Mouse (Mus musculus): Measurements from ENCODE around the gene A730015C16Rik.
A peak's percentile ranks its signal among the peaks of the same experiment; 100 is the strongest.

Gene A730015C16Rik

GRCm38 (mm10) chr4:108848505-108848848 lies at the start of gene A730015C16Rik:
A730015C16Rik (minus strand) TSS chr4:108848619.
- peak in 1 of 2 experiments; percentile 2 for DNase-seq (ENCODE audit: low spot score in 2 of 2)

- no peak for DNase-seq (ENCODE audit: low spot score in 2 of 2)
These were observed 42.5 kb upstream of the A730015C16Rik start for GRCm38 (mm10) chr4:108890876-108891275.

- no peak for DNase-seq (ENCODE audit: low spot score in 2 of 2)
These were observed 39.0 kb upstream of the A730015C16Rik start for GRCm38 (mm10) chr4:108887456-108887855.

GRCm38 (mm10) chr4:108883815-108884214 lies 35.4 kb upstream of the A730015C16Rik start:
- DNase-seq (ENCODE audit: low spot score in 2 of 2) = no peak

- peak; percentile 43 to 54 for DNase-seq (ENCODE audit: low spot score in 2 of 2)
These were observed 30.8 kb upstream of the A730015C16Rik start, which contains the start of gene Rab3b for GRCm38 (mm10) chr4:108878963-108879822. Rab3b (plus strand) TSS chr4:108879063.

- DNase-seq (ENCODE audit: low spot score in 2 of 2) = no peak
These were observed 29.5 kb upstream of the A730015C16Rik start for GRCm38 (mm10) chr4:108877901-108878300.

GRCm38 (mm10) chr4:108873746-108874145 lies 25.3 kb upstream of the A730015C16Rik start:
- no peak for DNase-seq (ENCODE audit: low spot score in 2 of 2)

GRCm38 (mm10) chr4:108869730-108870374 lies 21.4 kb upstream of the A730015C16Rik start:
- DNase-seq (ENCODE audit: low spot score in 2 of 2) = peak; percentile 65

GRCm38 (mm10) chr4:108866806-108867205 lies 18.4 kb upstream of the A730015C16Rik start:
- DNase-seq (ENCODE audit: low spot score in 2 of 2) = peak in 1 of 2 experiments; percentile 7

GRCm38 (mm10) chr4:108847715-108848504 lies 509 bp downstream of the A730015C16Rik start, which contains the start of gene Kti12:
Kti12 (plus strand) TSS chr4:108847785.
- peak; percentile 73 to 79 for DNase-seq (ENCODE audit: low spot score in 2 of 2)

- no peak for DNase-seq (ENCODE audit: low spot score in 2 of 2)
These were observed 2.4 kb downstream of the A730015C16Rik start for GRCm38 (mm10) chr4:108845824-108846569.

- DNase-seq (ENCODE audit: low spot score in 2 of 2) = no peak
These were observed 5.1 kb downstream of the A730015C16Rik start for GRCm38 (mm10) chr4:108843336-108843735.

GRCm38 (mm10) chr4:108841920-108842578 lies 6.4 kb downstream of the A730015C16Rik start:
- no peak for DNase-seq (ENCODE audit: low spot score in 2 of 2)

GRCm38 (mm10) chr4:108838031-108838430 lies 10.4 kb downstream of the A730015C16Rik start:
- no peak for DNase-seq (ENCODE audit: low spot score in 2 of 2)

- no peak for DNase-seq (ENCODE audit: low spot score in 2 of 2)
These were observed 12.9 kb downstream of the A730015C16Rik start for GRCm38 (mm10) chr4:108835496-108835895.

GRCm38 (mm10) chr4:108834971-108835311 lies 13.5 kb downstream of the A730015C16Rik start:
- no peak for DNase-seq (ENCODE audit: low spot score in 2 of 2)

- DNase-seq (ENCODE audit: low spot score in 2 of 2) = peak; percentile 75 to 83
These were observed 14.1 kb downstream of the A730015C16Rik start, which contains the start of gene Txndc12 for GRCm38 (mm10) chr4:108834115-108834970. Txndc12 (plus strand) TSS chr4:108834601.

GRCm38 (mm10) chr4:108833828-108834114 lies 14.6 kb downstream of the A730015C16Rik start:
- DNase-seq (ENCODE audit: low spot score in 2 of 2) = no peak

GRCm38 (mm10) chr4:108832916-108833827 lies 15.2 kb downstream of the A730015C16Rik start, which contains the start of gene Btf3l4:
Btf3l4 (minus strand) TSS chr4:108833614.
- peak; percentile 89 to 90 for DNase-seq (ENCODE audit: low spot score in 2 of 2)
